Comparison of ENCODE assay signal across 10 mouse cellular contexts in genomic region chr11:96596301-96596700, GRCm38 (mm10).
DNase-seq lines count a peak whose midpoint lies in the region; ATAC-seq and TF ChIP-seq lines count a peak whose summit lies in the region.
"Had no signal": no experiment of that assay in that cellular context is flagged by ENCODE, and none has a peak within 500 bp of the region (broad histone marks: within the 10 kb centered on the region; RNA-seq: fewer than 3 reads in every experiment).

No protein-coding gene starts in this region.

- no peak for TF ChIP-seq EP300 in heart, adult 2 months (IDR thresholded peaks at IDR 0.05; ENCODE audit: insufficient read depth, low read depth, low read length)

- H3K79me2 ChIP-seq in heart, adult 2 months (replicated peaks; ENCODE audit: control insufficient read depth, insufficient read depth, low read length) = no peaks in the 10 kb centered on the region

- WGBS in heart, embryonic 15.5 days = 34% methylated on average over 6 of the region's 6 CpGs
- WGBS in heart, adult 2 months = 57% methylated on average over 6 of the region's 6 CpGs
- 18% methylated on average over 6 of the region's 6 CpGs for whole genome bisulfite sequencing in forebrain, embryonic 11.5 days
- WGBS in hindbrain, postnatal 0 days = 17% methylated on average over 6 of the region's 6 CpGs
- 12% methylated on average over 6 of the region's 6 CpGs for WGBS in midbrain, embryonic 14.5 days

- no peak overlapping the region for H3K27ac ChIP-seq in heart, embryonic 15.5 days
- no peak overlapping the region for H3K27ac ChIP-seq in heart, adult 2 months
- no peak overlapping the region for H3K27ac ChIP-seq in forebrain, embryonic 11.5 days (ENCODE audit: low read depth, low read length)
- H3K27ac ChIP-seq in hindbrain, postnatal 0 days = peak overlapping the region; percentile 9; the same call in 1 of the 2 replicates
- peak overlapping the region; percentile 14; the same call in 1 of the 2 replicates for H3K27ac ChIP-seq in midbrain, embryonic 14.5 days (replicated peaks; ENCODE audit: low read depth, low read length)

- no peaks in the 10 kb centered on the region for H3K4me1 ChIP-seq in heart, embryonic 15.5 days (replicated peaks)
- no peaks in the 10 kb centered on the region for H3K4me1 ChIP-seq in heart, adult 2 months (ENCODE audit: control insufficient read depth, insufficient read depth, low read length)
- peaks cover 5% of the 10 kb centered on the region for H3K4me1 ChIP-seq in forebrain, embryonic 11.5 days (replicated peaks; ENCODE audit: control insufficient read depth, insufficient read depth, low read length)
- H3K4me1 ChIP-seq in hindbrain, postnatal 0 days (ENCODE audit: insufficient read depth, low read length) = no peaks in the 10 kb centered on the region
- H3K4me1 ChIP-seq in midbrain, embryonic 14.5 days (ENCODE audit: control insufficient read depth, insufficient read depth, low read length) = peaks cover 14% of the 10 kb centered on the region

- no peak for TF ChIP-seq POLR2A in heart, adult 2 months (IDR thresholded peaks at IDR 0.05; ENCODE audit: insufficient read depth, low read depth, low read length)

- intact Hi-C loops in heart, adult 2 months (cut with DNase I) = no loop called here

- no peaks in the 10 kb centered on the region for H3K9me3 ChIP-seq in heart, embryonic 15.5 days (replicated peaks)
- no peaks in the 10 kb centered on the region for H3K9me3 ChIP-seq in forebrain, embryonic 11.5 days (ENCODE audit: control insufficient read depth, low read length)
- H3K9me3 ChIP-seq in hindbrain, postnatal 0 days (ENCODE audit: low read length) = no peaks in the 10 kb centered on the region
- H3K9me3 ChIP-seq in midbrain, embryonic 14.5 days (ENCODE audit: control insufficient read depth, low read length) = no peaks in the 10 kb centered on the region

- no peaks in the 10 kb centered on the region for H3K36me3 ChIP-seq in heart, embryonic 15.5 days
- no peaks in the 10 kb centered on the region; the same call in 1 of the 2 replicates for H3K36me3 ChIP-seq in heart, adult 2 months (ENCODE audit: control insufficient read depth, insufficient read depth, low read length)
- H3K36me3 ChIP-seq in forebrain, embryonic 11.5 days (ENCODE audit: control insufficient read depth, insufficient read depth, low read length) = no peaks in the 10 kb centered on the region
- no peaks in the 10 kb centered on the region for H3K36me3 ChIP-seq in hindbrain, postnatal 0 days (ENCODE audit: insufficient read depth, low read length)
- no peaks in the 10 kb centered on the region for H3K36me3 ChIP-seq in midbrain, embryonic 14.5 days (ENCODE audit: control insufficient read depth, insufficient read depth, low read length)

- ATAC-seq in heart, embryonic 15.5 days (replicated peaks; ENCODE audit: insufficient number of reproducible peaks, insufficient read depth, low FRiP score, low read depth) = no peak
- ATAC-seq in forebrain, embryonic 11.5 days (replicated peaks; ENCODE audit: low FRiP score) = no peak
- ATAC-seq in hindbrain, postnatal 0 days = no peak
- ATAC-seq in midbrain, embryonic 14.5 days (ENCODE audit: low FRiP score, low TSS enrichment) = no peak
- ATAC-seq in cerebellum, adult (ENCODE audit: insufficient number of reproducible peaks, low FRiP score, low TSS enrichment) = no peak

- H3K27me3 ChIP-seq in heart, embryonic 15.5 days = 0 out of 2 replicates have a peak, but pooled peaks cover 3% of the 10 kb centered on the region
- H3K27me3 ChIP-seq in heart, adult 2 months (ENCODE audit: control insufficient read depth, insufficient read depth, low read length) = no peaks in the 10 kb centered on the region
- no peaks in the 10 kb centered on the region for H3K27me3 ChIP-seq in forebrain, embryonic 11.5 days (ENCODE audit: control insufficient read depth, insufficient read depth, low read length)
- no peaks in the 10 kb centered on the region for H3K27me3 ChIP-seq in hindbrain, postnatal 0 days (ENCODE audit: insufficient read depth, low read length)
- H3K27me3 ChIP-seq in midbrain, embryonic 14.5 days (ENCODE audit: control insufficient read depth, insufficient read depth, low read length) = no peaks in the 10 kb centered on the region

- H3K9ac ChIP-seq in heart, embryonic 15.5 days = no peak overlapping the region
- H3K9ac ChIP-seq in heart, adult 2 months (ENCODE audit: low read depth, low read length) = no peak overlapping the region
- no peak overlapping the region for H3K9ac ChIP-seq in forebrain, embryonic 11.5 days (ENCODE audit: low read length)
- no peak overlapping the region for H3K9ac ChIP-seq in hindbrain, postnatal 0 days (replicated peaks; ENCODE audit: low read length)
- H3K9ac ChIP-seq in midbrain, embryonic 14.5 days (replicated peaks; ENCODE audit: low read length) = no peak overlapping the region

- DNase-seq in heart, adult 2 months = no peak
- DNase-seq in forebrain, embryonic 11.5 days (ENCODE audit: low spot score) = no peak
- DNase-seq in hindbrain, postnatal 0 days (ENCODE audit: low spot score) = peak; percentile 33
- peak; percentile 40 for DNase-seq in midbrain, embryonic 14.5 days
- no peak for DNase-seq in c-Kit-positive CD71-positive TER-119-positive erythroid progenitor cells, embryonic 14.5 days (ENCODE audit: low spot score)
- DNase-seq in spleen, postnatal 10 days (ENCODE audit: low spot score in 2 of 2) = no peak
- DNase-seq: embryo, embryonic 11 days; kidney, adult 2 months had no signal

- TF ChIP-seq CTCF in heart, adult 2 months (IDR thresholded peaks at IDR 0.05) = no peak
- no peak for TF ChIP-seq CTCF in hindbrain, postnatal 0 days (IDR thresholded peaks at IDR 0.05; ENCODE audit: low read depth)

- H3K4me3 ChIP-seq in heart, embryonic 15.5 days = no peak overlapping the region
- no peak overlapping the region for H3K4me3 ChIP-seq in heart, adult 2 months
- no peak overlapping the region for H3K4me3 ChIP-seq in forebrain, embryonic 11.5 days (ENCODE audit: low read depth, low read length)
- peak overlapping the region; percentile 17 for H3K4me3 ChIP-seq in hindbrain, postnatal 0 days (ENCODE audit: low read length)
- 0 out of 2 replicates have a peak overlapping the region, but pooled peaks have one; percentile 4 for H3K4me3 ChIP-seq in midbrain, embryonic 14.5 days (replicated peaks; ENCODE audit: low read depth, low read length)

- H3K4me2 ChIP-seq in heart, embryonic 15.5 days = peak overlapping the region; percentile 27
- H3K4me2 ChIP-seq in forebrain, embryonic 11.5 days (ENCODE audit: low read depth, low read length, severe bottlenecking) = peak overlapping the region; percentile 33; the same call in 1 of the 2 replicates
- H3K4me2 ChIP-seq in hindbrain, postnatal 0 days (ENCODE audit: low read depth, low read length) = peak overlapping the region; percentile 41
- peak overlapping the region; percentile 38 for H3K4me2 ChIP-seq in midbrain, embryonic 14.5 days (ENCODE audit: low read length)

Comparison
In these comparisons a context has a peak if more than half of its experiments do, and no peak if none do; other contexts are left out.
1. H3K27ac ChIP-seq: peak in hindbrain, postnatal 0 days (single experiment) and midbrain, embryonic 14.5 days (single experiment); none in heart, embryonic 15.5 days (single experiment), heart, adult 2 months (single experiment) and forebrain, embryonic 11.5 days (single experiment).
2. H3K4me3 ChIP-seq: peak in hindbrain, postnatal 0 days (single experiment) and midbrain, embryonic 14.5 days (single experiment); none in heart, embryonic 15.5 days (single experiment), heart, adult 2 months (single experiment) and forebrain, embryonic 11.5 days (single experiment).
3. DNase-seq: peak in hindbrain, postnatal 0 days (single experiment) and midbrain, embryonic 14.5 days (single experiment); none in heart, adult 2 months (0 of 2), forebrain, embryonic 11.5 days (single experiment), c-Kit-positive CD71-positive TER-119-positive erythroid progenitor cells, embryonic 14.5 days (single experiment) and spleen, postnatal 10 days (0 of 2).
4. Peak in every context shown above with its lines, with median percentiles within 50 percentile points of each other: H3K4me2 ChIP-seq.